Mouse (Mus musculus) ovary, adult 10 weeks (tissue): ENCODE data around the gene Ptma. TPM values are rescaled to one million over a fixed set of nuclear protein-coding genes. Genes with fewer than 3 reads are reported as not detected.

Experiments
- polyA plus RNA-seq: library from polyadenylated mRNA; stranded (reverse); fragments of 350-450 nt; fragmentation: Illumina TruSeq; extraction: RNeasy Lipid Tissue Mini Kit (QIAGEN cat#74804); gene quantifications from one replicate; pipeline ENCODE4 v1.2.3, GENCODE M21; 2014

Gene Ptma
- polyA plus RNA-seq: 4,721 TPM

DNA sequence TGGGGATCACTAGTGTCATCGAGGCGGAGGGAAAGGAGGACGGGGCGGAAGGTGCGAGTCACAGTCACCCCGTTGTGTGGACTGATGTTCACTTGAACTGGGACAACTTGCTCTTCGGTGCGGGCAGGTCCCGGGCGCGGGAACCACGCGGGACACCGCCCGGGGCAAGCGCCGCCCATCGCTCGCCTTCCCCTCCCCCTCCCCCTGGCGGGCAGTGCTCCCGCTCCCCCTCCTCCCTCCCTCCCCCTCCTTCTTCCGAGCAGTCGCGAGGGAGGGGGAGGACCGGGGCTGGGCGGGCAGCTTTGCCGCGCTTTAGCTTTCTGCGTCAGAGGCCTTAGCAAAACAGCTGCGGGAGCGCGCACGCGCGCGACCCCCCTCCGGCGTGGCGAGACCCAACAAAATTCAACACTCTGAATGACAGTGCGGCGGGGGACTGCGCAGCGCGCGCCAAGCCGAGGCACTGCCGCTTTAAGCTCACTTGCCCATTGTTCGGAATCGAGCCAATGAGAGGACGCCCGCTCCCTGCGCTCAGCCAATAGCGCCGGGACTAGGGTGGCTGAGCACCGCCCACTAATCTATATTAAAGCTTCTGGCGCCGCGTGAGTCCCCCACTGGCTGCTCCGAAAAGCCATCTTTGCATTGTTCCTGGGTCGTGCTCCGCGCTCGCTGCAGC is at the start of gene Ptma:
Gene Ptma, plus strand, starts transcription at position 611 of the 673 bp plus-strand sequence.

Other genes with a start within 250 kb of the Ptma start
- gene B3gnt7, start 223.9 kb upstream of the Ptma start, polyA plus RNA-seq: 0.68 TPM
- gene Ncl, start 167.3 kb upstream of the Ptma start, polyA plus RNA-seq: 872 TPM
- gene Nmur1, start 100.5 kb upstream of the Ptma start, polyA plus RNA-seq: not detected
- not detected for gene Tex44, start 100.4 kb upstream of the Ptma start, polyA plus RNA-seq
- 28.4 TPM for gene Pde6d, start 55.9 kb downstream of the Ptma start, polyA plus RNA-seq
- gene Cops7b, start 56.2 kb downstream of the Ptma start, polyA plus RNA-seq: 2.5 TPM
- 43.8 TPM for gene Nppc, start 143.8 kb downstream of the Ptma start, polyA plus RNA-seq
- gene Dis3l2, start 177.1 kb downstream of the Ptma start, polyA plus RNA-seq: 19.6 TPM